ENCODE assay signal across 8 mouse cellular contexts in genomic region chr19:7068661-7069531, GRCm38 (mm10). TPM values are rescaled to one million over a fixed set of nuclear protein-coding genes. Genes with fewer than 3 reads are reported as not detected.
DNase-seq lines count a peak whose midpoint lies in the region; ATAC-seq and TF ChIP-seq lines count a peak whose summit lies in the region.

No protein-coding gene starts in this region.

- intact Hi-C loops in gastrocnemius, postnatal 14 days (cut with DNase I; ENCODE audit: low total_unique reads) = no loop called here
- intact Hi-C loops in gastrocnemius, postnatal 36 days (cut with DNase I) = loop anchor here (10.0 kb wide), 1 partner anchor 356 kb away; no protein-coding TSS in a partner anchor

- peaks cover 23% of the 10 kb centered on the region for H3K4me1 ChIP-seq in forebrain, postnatal 0 days (ENCODE audit: insufficient read depth)
- H3K4me1 ChIP-seq in midbrain, embryonic 16.5 days (ENCODE audit: control insufficient read depth, insufficient read depth, low read length) = peaks cover 51% of the 10 kb centered on the region
- H3K4me1 ChIP-seq in lung, adult 2 months (ENCODE audit: control insufficient read depth, insufficient read depth, low read length) = no peaks in the 10 kb centered on the region

- no peaks in the 10 kb centered on the region for H3K36me3 ChIP-seq in forebrain, postnatal 0 days (ENCODE audit: insufficient read depth)
- H3K36me3 ChIP-seq in midbrain, embryonic 16.5 days (ENCODE audit: control insufficient read depth, insufficient read depth, low read length) = no peaks in the 10 kb centered on the region

- TF ChIP-seq CTCF in forebrain, postnatal 0 days (IDR thresholded peaks at IDR 0.05; ENCODE audit: low read depth) = peak; percentile 59
- TF ChIP-seq CTCF in lung, adult 2 months (IDR thresholded peaks at IDR 0.05; ENCODE audit: insufficient read depth, low read length) = no peak

- H3K4me2 ChIP-seq in forebrain, postnatal 0 days (ENCODE audit: low read depth) = peak overlapping the region; percentile 35
- no peak overlapping the region for H3K4me2 ChIP-seq in midbrain, embryonic 16.5 days (ENCODE audit: low read length)

- no peaks in the 10 kb centered on the region for H3K9me3 ChIP-seq in forebrain, postnatal 0 days (ENCODE audit: low read length)
- no peaks in the 10 kb centered on the region for H3K9me3 ChIP-seq in midbrain, embryonic 16.5 days (replicated peaks; ENCODE audit: control insufficient read depth, low read length, poor library complexity, severe bottlenecking)

- no peak overlapping the region for H3K9ac ChIP-seq in forebrain, postnatal 0 days
- H3K9ac ChIP-seq in midbrain, embryonic 16.5 days (ENCODE audit: low read depth, low read length) = no peak overlapping the region

- TF ChIP-seq POLR2A in lung, adult 2 months (IDR thresholded peaks at IDR 0.05; ENCODE audit: borderline replicate concordance, extremely low read depth, low read depth, low read length) = no peak

- no peak overlapping the region for H3K27ac ChIP-seq in forebrain, postnatal 0 days (ENCODE audit: low read depth, low read length)
- H3K27ac ChIP-seq in midbrain, embryonic 16.5 days (ENCODE audit: low read length) = peak overlapping the region; percentile 58

- H3K27me3 ChIP-seq in forebrain, postnatal 0 days (ENCODE audit: insufficient read depth, low read length) = no peaks in the 10 kb centered on the region
- H3K27me3 ChIP-seq in midbrain, embryonic 16.5 days (ENCODE audit: control insufficient read depth, insufficient read depth, low read depth, low read length) = no peaks in the 10 kb centered on the region

- ATAC-seq in forebrain, postnatal 0 days = no peak
- no peak for ATAC-seq in midbrain, embryonic 16.5 days
- no peak for ATAC-seq in granulocyte monocyte progenitor cell, adult 5-6 weeks (replicated peaks; ENCODE audit: poor library complexity, severe bottlenecking)
- no peak for ATAC-seq in frontal cortex, adult (ENCODE audit: low TSS enrichment)

- peak; percentile 35 for DNase-seq in gastrocnemius, postnatal 14 days
- no peak for DNase-seq in gastrocnemius, postnatal 36 days
- DNase-seq in adrenal gland, postnatal 25 days = peak; percentile 41
- DNase-seq in forebrain, postnatal 0 days = no peak
- no peak for DNase-seq in lung, adult 2 months

- H3K4me3 ChIP-seq in forebrain, postnatal 0 days (ENCODE audit: low read depth, low read length) = no peak overlapping the region
- H3K4me3 ChIP-seq in midbrain, embryonic 16.5 days (ENCODE audit: low read depth, low read length) = no peak overlapping the region
- H3K4me3 ChIP-seq in lung, adult 2 months (replicated peaks; ENCODE audit: extremely low read depth, low read depth, low read length) = no peak overlapping the region

- 27% methylated on average over 11 of the region's 11 CpGs for WGBS in forebrain, postnatal 0 days
- WGBS in midbrain, embryonic 16.5 days = 23% methylated on average over 11 of the region's 11 CpGs
- 73% methylated on average over 11 of the region's 11 CpGs for WGBS in lung, adult 2 months

RNA-seq across cellular contexts. Expression of gene Macrod1, which starts 12.3 kb away (rescaled TPM):
- 100 to 1,000 TPM; 187 to 192 TPM for total RNA-seq in gastrocnemius, postnatal 14 days (2021)
- 100 to 1,000 TPM; 240 to 280 TPM for total RNA-seq in gastrocnemius, postnatal 36 days (2021)
- 42.7 and 52.1 TPM in 2 replicates for total RNA-seq in adrenal gland, postnatal 25 days (2021)
- 8.1 and 9.4 TPM in 2 replicates for total RNA-seq in forebrain, postnatal 0 days (2014; rRNA removed)
- 8.0 and 8.5 TPM in 2 replicates for polyA plus RNA-seq in forebrain, postnatal 0 days (2015; fragmentation: Nextera tagmentation; extraction: Ambion mirVana)
- polyA plus RNA-seq in midbrain, embryonic 16.5 days (2015; fragmentation: Nextera tagmentation; extraction: Ambion mirVana) = 4.4 and 5.9 TPM in 2 replicates
- polyA plus RNA-seq in lung, adult 2 months (2012; rRNA removed) = 42.0 and 44.3 TPM in 2 replicates
- 7.8 and 13.6 TPM in 2 replicates for total RNA-seq in granulocyte monocyte progenitor cell, adult 5-6 weeks (2014; fragmentation: Nextera tagmentation)
- 4.5 and 6.3 TPM in 2 replicates for total RNA-seq in granulocyte monocyte progenitor cell, adult 5-6 weeks (2017)

RNA-seq across cellular contexts. Expression of gene Stip1, which starts 29.1 kb away (rescaled TPM):
- total RNA-seq in gastrocnemius, postnatal 14 days (2021) = 10 to 100 TPM; 80.3 to 92.4 TPM
- total RNA-seq in gastrocnemius, postnatal 36 days (2021) = 10 to 100 TPM; 80.7 to 91.9 TPM
- 158 and 239 TPM in 2 replicates for total RNA-seq in adrenal gland, postnatal 25 days (2021)
- 124 and 133 TPM in 2 replicates for total RNA-seq in forebrain, postnatal 0 days (2014; rRNA removed)
- polyA plus RNA-seq in forebrain, postnatal 0 days (2015; fragmentation: Nextera tagmentation; extraction: Ambion mirVana) = 146 and 156 TPM in 2 replicates
- 204 and 211 TPM in 2 replicates for polyA plus RNA-seq in midbrain, embryonic 16.5 days (2015; fragmentation: Nextera tagmentation; extraction: Ambion mirVana)
- polyA plus RNA-seq in lung, adult 2 months (2012; rRNA removed) = 25.0 and 31.4 TPM in 2 replicates
- total RNA-seq in granulocyte monocyte progenitor cell, adult 5-6 weeks (2014; fragmentation: Nextera tagmentation) = 162 and 187 TPM in 2 replicates
- total RNA-seq in granulocyte monocyte progenitor cell, adult 5-6 weeks (2017) = 246 and 270 TPM in 2 replicates

RNA-seq across cellular contexts. Expression of gene Flrt1, which starts 36.6 kb away (rescaled TPM):
- under 1 TPM; 0.27 to 0.51 TPM for total RNA-seq in gastrocnemius, postnatal 14 days (2021)
- under 1 TPM; 0.36 to 0.49 TPM for total RNA-seq in gastrocnemius, postnatal 36 days (2021)
- 1.6 and 2.0 TPM in 2 replicates for total RNA-seq in adrenal gland, postnatal 25 days (2021)
- 8.1 and 8.8 TPM in 2 replicates for total RNA-seq in forebrain, postnatal 0 days (2014; rRNA removed)
- 6.7 and 11.3 TPM in 2 replicates for polyA plus RNA-seq in forebrain, postnatal 0 days (2015; fragmentation: Nextera tagmentation; extraction: Ambion mirVana)
- polyA plus RNA-seq in midbrain, embryonic 16.5 days (2015; fragmentation: Nextera tagmentation; extraction: Ambion mirVana) = 11.6 and 12.0 TPM in 2 replicates
- 0.29 and 0.40 TPM in 2 replicates for polyA plus RNA-seq in lung, adult 2 months (2012; rRNA removed)
- total RNA-seq in granulocyte monocyte progenitor cell, adult 5-6 weeks (2014; fragmentation: Nextera tagmentation) = not detected in 2 replicates
- total RNA-seq in granulocyte monocyte progenitor cell, adult 5-6 weeks (2017) = not detected in 2 replicates

RNA-seq across cellular contexts. Expression of gene Fermt3, which starts 49.6 kb away (rescaled TPM):
- total RNA-seq in gastrocnemius, postnatal 14 days (2021) = 1 to 10 TPM; 2.0 to 2.2 TPM
- 1 to 10 TPM; 1.1 to 1.5 TPM for total RNA-seq in gastrocnemius, postnatal 36 days (2021)
- 4.2 and 4.4 TPM in 2 replicates for total RNA-seq in adrenal gland, postnatal 25 days (2021)
- 4.4 and 6.0 TPM in 2 replicates for total RNA-seq in forebrain, postnatal 0 days (2014; rRNA removed)
- polyA plus RNA-seq in forebrain, postnatal 0 days (2015; fragmentation: Nextera tagmentation; extraction: Ambion mirVana) = 2.6 and 3.6 TPM in 2 replicates
- 3.0 and 3.5 TPM in 2 replicates for polyA plus RNA-seq in midbrain, embryonic 16.5 days (2015; fragmentation: Nextera tagmentation; extraction: Ambion mirVana)
- polyA plus RNA-seq in lung, adult 2 months (2012; rRNA removed) = 36.8 and 41.6 TPM in 2 replicates
- total RNA-seq in granulocyte monocyte progenitor cell, adult 5-6 weeks (2014; fragmentation: Nextera tagmentation) = 103 and 119 TPM in 2 replicates
- 182 and 230 TPM in 2 replicates for total RNA-seq in granulocyte monocyte progenitor cell, adult 5-6 weeks (2017)

Comparison
In these comparisons a context has a peak if more than half of its experiments do, and no peak if none do; other contexts are left out.
1. DNase-seq: peak in gastrocnemius, postnatal 14 days (single experiment) and adrenal gland, postnatal 25 days (single experiment); none in gastrocnemius, postnatal 36 days (0 of 2), forebrain, postnatal 0 days (single experiment) and lung, adult 2 months (single experiment).